Mouse (Mus musculus) lung, postnatal 0 days (tissue): ENCODE data around the gene Aprt. TPM values are rescaled to one million over a fixed set of nuclear protein-coding genes. Genes with fewer than 3 reads are reported as not detected.
"Not testable (repeated sequence)": the region's sequence is repeated elsewhere in the genome, so short reads cannot be mapped to it uniquely, and the experiment has no call there.

Experiments used
- ATAC-seq: fragments of 200-750 bp; cut with Nextera tagmentation; 2 replicates; pipeline ENCODE4 v1.8.0; 2017; ENCODE audit warnings: moderate library complexity
- DNase-seq: peaks from one replicate; pipeline ENCODE4 v3.0.0-alpha.2; 2016; ENCODE audit warnings: low spot score
- H3K27ac ChIP-seq: fragments of 300-500 bp; sonication (generic); 2 replicates; pipeline ENCODE4 v1.5.1; 2014; ENCODE audit warnings: antibody characterized with exemption, mild to moderate bottlenecking, low read length, mixed read lengths
- H3K27me3 ChIP-seq: fragments of 300-500 bp; sonication (generic); replicated peaks from 2 replicates; pipeline ENCODE4 v1.6.1; 2014; ENCODE audit warnings: low read length, mixed read lengths; ENCODE audit not compliant: insufficient read depth
- H3K36me3 ChIP-seq: fragments of 300-500 bp; sonication (generic); 2 replicates; pipeline ENCODE4 v1.6.1; 2014; ENCODE audit warnings: low read length, mixed read lengths; ENCODE audit not compliant: insufficient read depth
- H3K4me1 ChIP-seq: fragments of 300-500 bp; sonication (generic); 2 replicates; pipeline ENCODE4 v1.6.1; 2014; ENCODE audit warnings: antibody characterized with exemption, low read depth, low read length, mixed read lengths; ENCODE audit not compliant: insufficient read depth
- H3K4me2 ChIP-seq: fragments of 300-500 bp; sonication (generic); replicated peaks from 2 replicates; pipeline ENCODE4 v1.6.1; 2014; ENCODE audit warnings: low read depth, mild to moderate bottlenecking, low read length, moderate library complexity, mixed read lengths
- H3K4me3 ChIP-seq: fragments of 300-500 bp; sonication (generic); 2 replicates; pipeline ENCODE4 v1.5.1; 2014; ENCODE audit warnings: low read depth, low read length
- H3K9ac ChIP-seq: fragments of 300-500 bp; sonication (generic); replicated peaks from 2 replicates; pipeline ENCODE4 v1.6.1; 2014; ENCODE audit warnings: low read depth, mild to moderate bottlenecking
- H3K9me3 ChIP-seq: fragments of 300-500 bp; sonication (generic); 2 replicates; pipeline ENCODE4 v1.6.1; 2016; ENCODE audit warnings: low read length, mixed read lengths
- CTCF ChIP-seq: IDR thresholded peaks from 2 replicates; pipeline ENCODE4 v1.5.1; 2016; ENCODE audit warnings: antibody characterized with exemption, mild to moderate bottlenecking
- EP300 ChIP-seq: IDR thresholded peaks from 2 replicates; pipeline ENCODE4 v1.6.1; 2016; ENCODE audit warnings: antibody characterized with exemption, mild to moderate bottlenecking, control low read depth
- WGBS: fragments of 180-500 bp; shearing (Covaris S2); extraction: QIAGEN DNeasy Blood & Tissue Kit; methylation state at CpG from one replicate; pipeline ENCODE4 v1.1.7; 2014; 5-methylcytosine and 5-hydroxymethylcytosine counted together
- polyA plus RNA-seq: library from polyadenylated mRNA; unstranded; fragments of >200 nt; fragmentation: Nextera tagmentation; extraction: Ambion mirVana; gene quantifications from 2 replicates; pipeline ENCODE4 v1.2.1, GENCODE M21; 2015

The Aprt gene
- polyA plus RNA-seq, 1 experiment from 2014 or later: 206 TPM

- H3K36me3 ChIP-seq: no peaks in the 10 kb centered on the region
- ATAC-seq (no peak), DNase-seq (no peak)
- no peak overlapping the region for H3K4me3 ChIP-seq
- peaks cover 21% of the 10 kb centered on the region; the same call in 1 of the 2 replicates for H3K4me1 ChIP-seq
- H3K9me3 ChIP-seq: no peaks in the 10 kb centered on the region
- no peak overlapping the region for H3K9ac ChIP-seq
- no peak overlapping the region for H3K27ac ChIP-seq
- H3K27me3 ChIP-seq: no peaks in the 10 kb centered on the region
- TF ChIP-seq CTCF: no peak
- no peak for TF ChIP-seq EP300
- no peak overlapping the region for H3K4me2 ChIP-seq
- 33% methylated on average over 3 of the region's 3 CpGs for WGBS
These were observed 2.4 kb downstream of the Aprt start for GRCm38 (mm10) chr8:122574264-122574663.

GRCm38 (mm10) chr8:122573577-122573976 is 3.1 kb downstream of the Aprt start:
- 64% methylated on average over 9 of the region's 9 CpGs for WGBS
- Histone ChIP-seq H3K27ac (no peak overlapping the region), H3K4me1 (peaks cover 27% of the 10 kb centered on the region; the same call in 1 of the 2 replicates), H3K27me3 (no peaks in the 10 kb centered on the region), H3K4me3 (no peak overlapping the region), H3K36me3 (no peaks in the 10 kb centered on the region), H3K9ac (no peak overlapping the region), H3K4me2 (no peak overlapping the region), H3K9me3 (no peaks in the 10 kb centered on the region)
- ATAC-seq (no peak), DNase-seq (no peak)
- TF ChIP-seq EP300 (no peak), CTCF (no peak)

GRCm38 (mm10) chr8:122573176-122573575 is 3.5 kb downstream of the Aprt start:
- not testable (repeated sequence) for H3K9ac ChIP-seq, H3K4me3 ChIP-seq, H3K27ac ChIP-seq, ATAC-seq, DNase-seq, H3K9me3 ChIP-seq, H3K4me2 ChIP-seq, H3K36me3 ChIP-seq, H3K27me3 ChIP-seq
- peaks cover 27% of the 10 kb centered on the region; the same call in 1 of the 2 replicates for H3K4me1 ChIP-seq
- WGBS: 44% methylated on average over 4 of the region's 4 CpGs

DNA sequence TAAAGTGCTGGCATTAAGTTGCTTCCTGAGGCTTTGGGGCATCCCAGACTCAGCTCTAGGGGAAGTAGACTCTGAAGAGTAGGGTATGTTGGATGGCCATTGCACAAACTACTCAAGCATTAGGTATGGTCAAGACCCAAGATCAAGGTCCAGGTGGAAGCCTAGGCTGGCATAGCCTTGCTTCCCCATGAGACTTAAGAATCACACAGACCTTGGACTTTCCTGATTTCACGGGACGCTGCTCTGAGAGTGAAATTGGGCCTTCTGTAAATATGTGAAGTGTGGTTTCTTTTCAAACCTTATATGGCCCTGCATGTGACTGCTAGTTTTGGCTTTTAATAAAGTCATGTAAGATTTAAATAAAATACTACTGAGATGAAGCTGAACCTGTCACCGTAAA is 4.0 kb downstream of the Aprt start:
- DNase-seq: no peak
- no peaks in the 10 kb centered on the region for H3K27me3 ChIP-seq
- no peak overlapping the region for H3K9ac ChIP-seq
- peaks cover 27% of the 10 kb centered on the region; the same call in 1 of the 2 replicates for H3K4me1 ChIP-seq
- H3K4me2 ChIP-seq: no peak overlapping the region
- no peak for ATAC-seq
- no peak overlapping the region for H3K27ac ChIP-seq
- TF ChIP-seq CTCF: no peak
- no peak for TF ChIP-seq EP300
- WGBS: 87% methylated on average over 3 of the region's 3 CpGs
- no peaks in the 10 kb centered on the region for H3K36me3 ChIP-seq
- H3K9me3 ChIP-seq: no peaks in the 10 kb centered on the region
- H3K4me3 ChIP-seq: no peak overlapping the region

- H3K27ac ChIP-seq: no peak overlapping the region
- H3K36me3 ChIP-seq: no peaks in the 10 kb centered on the region
- no peak overlapping the region for H3K4me2 ChIP-seq
- H3K9ac ChIP-seq: no peak overlapping the region
- DNase-seq (no peak), ATAC-seq (no peak)
- no peaks in the 10 kb centered on the region for H3K27me3 ChIP-seq
- peaks cover 27% of the 10 kb centered on the region; the same call in 1 of the 2 replicates for H3K4me1 ChIP-seq
- H3K9me3 ChIP-seq: no peaks in the 10 kb centered on the region
- H3K4me3 ChIP-seq: no peak overlapping the region
- TF ChIP-seq CTCF (no peak), EP300 (no peak)
- WGBS: 88% methylated on average over 17 of the region's 17 CpGs
These were observed 4.9 kb downstream of the Aprt start for GRCm38 (mm10) chr8:122571750-122572267.

GRCm38 (mm10) chr8:122571153-122571552 is 5.6 kb downstream of the Aprt start:
- WGBS: 88% methylated on average over 11 of the region's 11 CpGs
- Histone ChIP-seq H3K27me3 (no peaks in the 10 kb centered on the region), H3K4me2 (no peak overlapping the region), H3K36me3 (no peaks in the 10 kb centered on the region), H3K4me3 (no peak overlapping the region), H3K9ac (no peak overlapping the region), H3K4me1 (peaks cover 25% of the 10 kb centered on the region; the same call in 1 of the 2 replicates), H3K9me3 (no peaks in the 10 kb centered on the region), H3K27ac (no peak overlapping the region)
- TF ChIP-seq CTCF (no peak), EP300 (no peak)
- ATAC-seq (no peak), DNase-seq (no peak)

GRCm38 (mm10) chr8:122569996-122570395 is 6.7 kb downstream of the Aprt start:
- Histone ChIP-seq H3K9ac (no peak overlapping the region), H3K4me2 (no peak overlapping the region), H3K9me3 (no peaks in the 10 kb centered on the region), H3K36me3 (no peaks in the 10 kb centered on the region), H3K27me3 (no peaks in the 10 kb centered on the region), H3K4me3 (no peak overlapping the region), H3K27ac (no peak overlapping the region), H3K4me1 (peaks cover 13% of the 10 kb centered on the region; the same call in 1 of the 2 replicates)
- DNase-seq: no peak
- WGBS: 95% methylated on average over 16 of the region's 16 CpGs
- TF ChIP-seq EP300 (no peak), CTCF (no peak)
- no peak for ATAC-seq
